Mouse (Mus musculus): ENCODE results near the gene Phc3. TPM values are rescaled to one million over a fixed set of nuclear protein-coding genes. Genes with fewer than 3 reads are reported as not detected.

Phc3 gene
- polyA plus RNA-seq, 2 experiments, result 1.9 to 2.9 TPM

DNA sequence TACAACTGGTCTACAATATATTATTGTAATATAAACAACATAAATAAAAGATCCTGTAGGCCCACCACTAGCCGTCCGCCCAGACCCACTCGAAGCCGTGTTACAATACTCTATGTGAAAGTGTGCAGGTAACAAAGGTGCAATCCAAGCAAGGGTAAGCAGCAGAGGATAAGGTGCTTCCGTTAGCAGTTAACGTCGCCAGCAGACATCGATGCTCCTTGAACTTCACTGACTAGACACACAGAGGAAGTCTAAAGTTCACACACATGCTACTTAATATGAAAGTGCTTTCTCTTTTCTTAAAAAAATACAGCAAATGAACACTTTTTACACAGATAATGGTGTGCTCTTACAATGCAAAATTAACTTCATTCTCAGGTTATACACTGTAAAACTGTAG lies 69.8 kb downstream of the Phc3 start:
- WGBS (ENCODE audit: insufficient replicate concordance), result 85% methylated on average over 8 of the region's 8 CpGs
- H3K9me3 ChIP-seq (ENCODE audit: control insufficient read depth, low read length), result no peaks in the 10 kb centered on the region

DNA sequence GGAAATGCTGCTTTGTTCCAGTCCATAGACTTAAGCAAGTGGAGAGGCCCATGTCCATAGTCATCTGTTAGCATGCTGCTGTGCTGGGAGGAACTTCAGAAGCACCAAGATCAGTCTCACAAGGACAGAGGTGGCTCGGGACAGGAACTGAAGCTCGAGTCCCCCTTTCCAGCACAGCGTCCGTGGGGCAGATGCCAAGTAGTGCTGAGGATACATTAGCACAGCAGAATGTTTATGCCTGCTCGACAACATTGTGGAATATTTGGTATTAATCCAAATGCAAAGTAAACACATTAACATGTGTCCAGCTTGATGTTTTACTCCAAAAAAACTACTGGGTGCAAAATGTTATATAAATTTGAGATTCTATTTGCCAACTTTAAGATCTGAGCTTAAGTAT lies 72.5 kb downstream of the Phc3 start:
- no peak for DNase-seq (ENCODE audit: low read depth in 3 of 3, low spot score in 3 of 3)
- Histone ChIP-seq H3K36me3 (replicated peaks; ENCODE audit: control insufficient read depth, insufficient read depth, low read depth) (no peaks in the 10 kb centered on the region), H3K9ac (replicated peaks) (no peak overlapping the region), H3K4me3 (ENCODE audit: insufficient read depth in 1 of 2, low read depth in 2 of 2, low read length in 2 of 2) (no peak overlapping the region), H3K27ac (no peak overlapping the region), H3K27me3 (ENCODE audit: control insufficient read depth, insufficient read depth, low read length) (no peaks in the 10 kb centered on the region), H3K4me1 (replicated peaks; ENCODE audit: control insufficient read depth in 2 of 2, insufficient read depth in 2 of 2, low read length in 1 of 2) (no peaks in the 10 kb centered on the region), H3K4me2 (ENCODE audit: low read depth) (no peak overlapping the region), H3K9me3 (ENCODE audit: control insufficient read depth, low read length) (no peaks in the 10 kb centered on the region)
- no peak for ATAC-seq (ENCODE audit: insufficient read depth)
- no peak for TF ChIP-seq CTCF (IDR thresholded peaks at IDR 0.05; ENCODE audit: low read depth)
- TF ChIP-seq EP300 (IDR thresholded peaks at IDR 0.05; ENCODE audit: low read depth), result no peak
- WGBS (ENCODE audit: insufficient replicate concordance), result 76% methylated on average over 5 of the region's 5 CpGs

More for the DNA sequence above, 69.8 kb downstream of the Phc3 start:
- ATAC-seq (ENCODE audit: insufficient read depth), result no peak
- H3K27me3 ChIP-seq (ENCODE audit: control insufficient read depth, insufficient read depth, low read length), result no peaks in the 10 kb centered on the region
- H3K4me3 ChIP-seq (ENCODE audit: insufficient read depth in 1 of 2, low read depth in 2 of 2, low read length in 2 of 2), result no peak overlapping the region
- no peak for DNase-seq (ENCODE audit: low read depth in 3 of 3, low spot score in 3 of 3)
- H3K4me2 ChIP-seq (ENCODE audit: low read depth), result no peak overlapping the region
- H3K27ac ChIP-seq, result no peak overlapping the region
- no peaks in the 10 kb centered on the region for H3K4me1 ChIP-seq (replicated peaks; ENCODE audit: control insufficient read depth in 2 of 2, insufficient read depth in 2 of 2, low read length in 1 of 2)
- peaks cover under 1% of the 10 kb centered on the region; the same call in 1 of the 2 replicates for H3K36me3 ChIP-seq (replicated peaks; ENCODE audit: control insufficient read depth, insufficient read depth, low read depth)
- no peak overlapping the region for H3K9ac ChIP-seq (replicated peaks)
- TF ChIP-seq CTCF (IDR thresholded peaks at IDR 0.05; ENCODE audit: low read depth) (no peak), EP300 (IDR thresholded peaks at IDR 0.05; ENCODE audit: low read depth) (no peak)

DNA sequence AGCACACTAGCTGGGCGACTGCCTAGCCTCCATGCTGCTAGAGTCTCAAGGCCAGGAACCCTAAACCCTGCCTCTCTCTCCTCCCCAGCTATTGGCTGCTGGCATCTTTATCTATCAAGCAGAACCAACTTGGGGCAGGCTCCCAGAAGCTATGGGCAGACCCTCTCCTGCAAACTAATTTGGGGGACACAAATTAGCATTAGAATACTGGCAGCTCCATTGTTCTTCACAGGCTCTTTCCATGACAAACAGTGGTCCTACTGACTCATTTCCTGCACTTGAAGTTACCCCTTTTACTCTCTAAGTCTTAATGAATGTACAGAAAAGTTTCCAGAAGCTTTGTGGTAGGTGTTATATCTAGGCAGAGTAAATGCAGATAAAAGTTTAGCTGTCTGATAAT lies 80.2 kb downstream of the Phc3 start:
- Histone ChIP-seq H3K36me3 (replicated peaks; ENCODE audit: control insufficient read depth, insufficient read depth, low read depth) (no peaks in the 10 kb centered on the region), H3K9me3 (ENCODE audit: control insufficient read depth, low read length) (no peaks in the 10 kb centered on the region), H3K27ac (no peak overlapping the region), H3K4me3 (ENCODE audit: insufficient read depth in 1 of 2, low read depth in 2 of 2, low read length in 2 of 2) (no peak overlapping the region), H3K4me2 (ENCODE audit: low read depth) (no peak overlapping the region), H3K9ac (replicated peaks) (no peak overlapping the region), H3K27me3 (ENCODE audit: control insufficient read depth, insufficient read depth, low read length) (no peaks in the 10 kb centered on the region), H3K4me1 (replicated peaks; ENCODE audit: control insufficient read depth in 2 of 2, insufficient read depth in 2 of 2, low read length in 1 of 2) (no peaks in the 10 kb centered on the region)
- ATAC-seq (ENCODE audit: insufficient read depth), result no peak
- no peak for TF ChIP-seq EP300 (IDR thresholded peaks at IDR 0.05; ENCODE audit: low read depth)
- TF ChIP-seq CTCF (IDR thresholded peaks at IDR 0.05; ENCODE audit: low read depth), result no peak
- DNase-seq (ENCODE audit: low read depth in 3 of 3, low spot score in 3 of 3), result no peak
- 40% methylated on average over 1 of the region's 1 CpGs for WGBS (ENCODE audit: insufficient replicate concordance)

DNA sequence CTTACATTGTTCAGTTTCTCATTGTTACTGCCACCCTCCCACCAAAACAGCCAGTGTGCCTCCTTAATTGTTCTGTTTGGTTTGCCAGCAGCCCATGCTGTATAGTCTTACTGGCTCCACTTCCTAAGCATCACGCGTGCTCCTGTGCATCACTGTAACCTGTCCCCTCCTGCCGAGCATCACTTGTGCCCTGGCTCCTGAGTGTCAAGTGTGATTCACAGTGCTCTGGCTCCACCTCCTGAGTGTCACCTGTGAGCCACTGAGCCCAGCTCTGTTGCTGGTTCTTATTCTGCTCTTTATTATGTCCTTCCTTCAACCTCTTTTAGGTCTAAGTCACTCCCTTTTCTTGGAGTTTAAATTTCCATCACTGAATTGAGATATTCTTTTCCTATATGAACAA lies 81.8 kb downstream of the Phc3 start:
- H3K36me3 ChIP-seq (replicated peaks; ENCODE audit: control insufficient read depth, insufficient read depth, low read depth), result no peaks in the 10 kb centered on the region
- no peaks in the 10 kb centered on the region for H3K4me1 ChIP-seq (replicated peaks; ENCODE audit: control insufficient read depth in 2 of 2, insufficient read depth in 2 of 2, low read length in 1 of 2)
- H3K9ac ChIP-seq (replicated peaks), result no peak overlapping the region
- ATAC-seq (ENCODE audit: insufficient read depth) (no peak), DNase-seq (ENCODE audit: low read depth in 3 of 3, low spot score in 3 of 3) (no peak)
- no peaks in the 10 kb centered on the region for H3K27me3 ChIP-seq (ENCODE audit: control insufficient read depth, insufficient read depth, low read length)
- no peak overlapping the region for H3K4me3 ChIP-seq (ENCODE audit: insufficient read depth in 1 of 2, low read depth in 2 of 2, low read length in 2 of 2)
- no peak overlapping the region for H3K4me2 ChIP-seq (ENCODE audit: low read depth)
- no peaks in the 10 kb centered on the region for H3K9me3 ChIP-seq (ENCODE audit: control insufficient read depth, low read length)
- WGBS (ENCODE audit: insufficient replicate concordance), result 72% methylated on average over 3 of the region's 3 CpGs
- TF ChIP-seq EP300 (IDR thresholded peaks at IDR 0.05; ENCODE audit: low read depth) (no peak), CTCF (IDR thresholded peaks at IDR 0.05; ENCODE audit: low read depth) (no peak)
- no peak overlapping the region for H3K27ac ChIP-seq

- H3K36me3 ChIP-seq (replicated peaks; ENCODE audit: control insufficient read depth, insufficient read depth, low read depth), result no peaks in the 10 kb centered on the region
- ATAC-seq (ENCODE audit: insufficient read depth) (no peak), DNase-seq (ENCODE audit: low read depth in 3 of 3, low spot score in 3 of 3) (no peak)
- WGBS (ENCODE audit: insufficient replicate concordance), result 62% methylated on average over 6 of the region's 6 CpGs
- H3K9ac ChIP-seq (replicated peaks), result no peak overlapping the region
- no peaks in the 10 kb centered on the region for H3K9me3 ChIP-seq (ENCODE audit: control insufficient read depth, low read length)
- no peak overlapping the region for H3K4me3 ChIP-seq (ENCODE audit: insufficient read depth in 1 of 2, low read depth in 2 of 2, low read length in 2 of 2)
- no peak overlapping the region for H3K4me2 ChIP-seq (ENCODE audit: low read depth)
- no peaks in the 10 kb centered on the region for H3K4me1 ChIP-seq (replicated peaks; ENCODE audit: control insufficient read depth in 2 of 2, insufficient read depth in 2 of 2, low read length in 1 of 2)
- no peak for TF ChIP-seq CTCF (IDR thresholded peaks at IDR 0.05; ENCODE audit: low read depth)
- TF ChIP-seq EP300 (IDR thresholded peaks at IDR 0.05; ENCODE audit: low read depth), result no peak
- H3K27me3 ChIP-seq (ENCODE audit: control insufficient read depth, insufficient read depth, low read length), result no peaks in the 10 kb centered on the region
- no peak overlapping the region for H3K27ac ChIP-seq
These were observed 92.5 kb downstream of the Phc3 start for GRCm38 (mm10) chr3:30876709-30877108.

All from liver, embryonic 14.5 days (tissue).